Mouse (Mus musculus) liver, embryonic 14.5 days (tissue): ENCODE measurements around the gene Ankrd39. TPM values are rescaled to one million over a fixed set of nuclear protein-coding genes. Genes with fewer than 3 reads are reported as not detected.

Experiments
- ATAC-seq: fragments of 200-750 bp; cut with Nextera tagmentation; 2 replicates; pipeline ENCODE4 v1.8.0; 2017; ENCODE audit warnings: moderate number of reproducible peaks, mild to moderate bottlenecking, moderate library complexity; ENCODE audit not compliant: insufficient read depth
- DNase-seq, 3 experiments: peaks; one replicate each; pipeline ENCODE4 v3.0.0-alpha.2; 2012 to 2013; ENCODE audit warnings: low read depth in 3 of 3, low spot score in 3 of 3
- H3K27ac ChIP-seq: fragments of 300-500 bp; sonication (generic); 2 replicates; pipeline ENCODE4 v1.5.1; 2014; ENCODE audit warnings: moderate library complexity, mild to moderate bottlenecking, control low read depth, inconsistent platforms
- H3K27me3 ChIP-seq: fragments of 300-500 bp; sonication (generic); 2 replicates; pipeline ENCODE4 v1.6.1; 2014; ENCODE audit warnings: mild to moderate bottlenecking, low read length, moderate library complexity; ENCODE audit not compliant: control insufficient read depth, insufficient read depth
- H3K36me3 ChIP-seq: fragments of 300-500 bp; sonication (generic); replicated peaks from 2 replicates; pipeline ENCODE4 v1.6.1; 2014; ENCODE audit warnings: low read depth; ENCODE audit not compliant: control insufficient read depth, insufficient read depth
- H3K4me1 ChIP-seq, 2 experiments: fragments of 200-500 bp in 1 of 2; fragments of 300-500 bp in 1 of 2; sonication (generic) in 1 of 2; replicated peaks; 2 replicates each; pipeline ENCODE4 v1.6.1; 2012 to 2014; ENCODE audit warnings: antibody characterized with exemption in 1 of 2, inconsistent platforms in 1 of 2, low read length in 1 of 2; ENCODE audit not compliant: control insufficient read depth in 2 of 2, insufficient read depth in 2 of 2
- H3K4me2 ChIP-seq: fragments of 300-500 bp; sonication (generic); 2 replicates; pipeline ENCODE4 v1.6.1; 2014; ENCODE audit warnings: low read depth, mild to moderate bottlenecking, control low read depth, moderate library complexity
- H3K4me3 ChIP-seq, 2 experiments: fragments of 200-500 bp in 1 of 2; fragments of 300-500 bp in 1 of 2; sonication (generic) in 1 of 2; 2 replicates each; pipeline ENCODE4 v1.5.1; 2012 to 2014; ENCODE audit warnings: low read depth in 2 of 2, low read length in 2 of 2, mild to moderate bottlenecking in 2 of 2, control low read depth in 1 of 2, inconsistent platforms in 1 of 2, moderate library complexity in 1 of 2; ENCODE audit not compliant: insufficient read depth in 1 of 2
- H3K9ac ChIP-seq: fragments of 300-500 bp; sonication (generic); replicated peaks from 2 replicates; pipeline ENCODE4 v1.6.1; 2014; ENCODE audit warnings: mild to moderate bottlenecking, control low read depth, moderate library complexity
- H3K9me3 ChIP-seq: fragments of 300-500 bp; sonication (generic); 2 replicates; pipeline ENCODE4 v1.6.1; 2016; ENCODE audit warnings: low read length, mixed read lengths; ENCODE audit not compliant: control insufficient read depth
- CTCF ChIP-seq: IDR thresholded peaks from 2 replicates; pipeline ENCODE4 v1.5.1; 2016; ENCODE audit warnings: antibody characterized with exemption, low read depth, control low read depth
- EP300 ChIP-seq: IDR thresholded peaks from 2 replicates; pipeline ENCODE4 v1.6.1; 2016; ENCODE audit warnings: antibody characterized with exemption, low read depth
- WGBS: fragments of 180-500 bp; shearing (Covaris S2); extraction: QIAGEN DNeasy Blood & Tissue Kit; methylation state at CpG from one replicate; pipeline ENCODE4 v1.1.7; 2014; ENCODE audit not compliant: insufficient replicate concordance; 5-methylcytosine and 5-hydroxymethylcytosine counted together
- microRNA-seq: library from miRNA; unstranded; fragments of <30 nt; microRNA quantifications from one replicate; pipeline ENCODE4, GENCODE M21; 2016
- polyA plus RNA-seq, 2 experiments: library from polyadenylated mRNA; depleted of rRNA in 1 of 2; stranded (reverse) in 1 of 2; unstranded in 1 of 2; fragments of >200 nt; fragmentation: Nextera tagmentation in 1 of 2; extraction: Ambion mirVana in 1 of 2; gene quantifications; 2 replicates each; pipeline versions ENCODE4 v1.2.1 to v1.2.3; 2012 to 2014

Ankrd39 gene
- polyA plus RNA-seq, 2 experiments = 3.5 to 5.1 TPM

DNA sequence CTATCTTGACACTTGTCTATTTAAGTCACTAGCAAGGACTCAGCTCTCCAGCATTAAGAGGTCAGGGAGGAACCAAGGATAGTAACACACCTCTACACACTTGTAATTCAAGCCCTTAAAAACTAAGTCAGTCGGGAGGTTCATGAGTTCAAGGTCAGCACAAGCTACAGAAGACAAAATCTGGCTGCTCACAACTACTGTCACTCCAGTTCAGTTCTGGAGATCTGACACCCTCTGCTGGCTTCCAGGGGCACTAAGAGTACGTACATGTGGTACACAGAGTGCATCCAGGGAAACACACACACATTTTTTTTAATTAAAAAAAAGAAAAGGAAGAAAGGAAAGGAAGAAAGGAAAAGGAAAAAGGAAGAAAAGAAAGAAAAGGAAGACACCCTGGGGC is 50.5 kb downstream of the Ankrd39 start:
- H3K4me1 ChIP-seq = no peaks in the 10 kb centered on the region
- DNase-seq = no peak
- 41% methylated on average over 2 of the region's 2 CpGs for WGBS
- H3K27ac ChIP-seq = no peak overlapping the region
- H3K9ac ChIP-seq = no peak overlapping the region
- no peaks in the 10 kb centered on the region for H3K27me3 ChIP-seq
- no peak for ATAC-seq
- no peak overlapping the region for H3K4me3 ChIP-seq
- TF ChIP-seq CTCF (peak; percentile 36), EP300 (no peak)
- no peaks in the 10 kb centered on the region for H3K9me3 ChIP-seq
- no peak overlapping the region for H3K4me2 ChIP-seq
- no peaks in the 10 kb centered on the region for H3K36me3 ChIP-seq

DNA sequence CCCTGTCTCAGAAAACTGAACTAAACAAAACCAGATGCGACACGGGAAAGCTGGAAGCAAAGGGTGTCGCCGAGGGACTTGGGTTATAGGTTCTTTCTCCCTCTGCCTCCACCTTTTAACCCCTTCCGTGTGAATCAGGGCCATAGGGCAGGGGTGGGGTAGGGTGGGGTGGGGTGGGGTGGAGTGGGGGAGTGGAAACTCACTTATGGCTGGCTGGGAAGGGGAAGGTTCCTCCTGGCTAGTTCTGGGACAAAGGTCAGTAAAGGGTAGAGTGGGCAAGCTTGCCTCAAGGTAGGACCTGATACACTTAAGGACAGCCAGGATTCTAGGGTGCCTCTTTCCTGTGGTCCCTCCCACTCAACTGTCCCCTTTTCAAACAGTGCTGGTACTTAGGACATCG is 53.9 kb downstream of the Ankrd39 start:
- Histone ChIP-seq H3K4me1 (no peaks in the 10 kb centered on the region), H3K27ac (no peak overlapping the region), H3K36me3 (no peaks in the 10 kb centered on the region), H3K9ac (no peak overlapping the region), H3K4me2 (no peak overlapping the region), H3K27me3 (no peaks in the 10 kb centered on the region), H3K9me3 (no peaks in the 10 kb centered on the region), H3K4me3 (no peak overlapping the region)
- ATAC-seq (no peak), DNase-seq (no peak)
- WGBS = 80% methylated on average over 6 of the region's 6 CpGs
- TF ChIP-seq EP300 = no peak
- TF ChIP-seq CTCF = no peak

DNA sequence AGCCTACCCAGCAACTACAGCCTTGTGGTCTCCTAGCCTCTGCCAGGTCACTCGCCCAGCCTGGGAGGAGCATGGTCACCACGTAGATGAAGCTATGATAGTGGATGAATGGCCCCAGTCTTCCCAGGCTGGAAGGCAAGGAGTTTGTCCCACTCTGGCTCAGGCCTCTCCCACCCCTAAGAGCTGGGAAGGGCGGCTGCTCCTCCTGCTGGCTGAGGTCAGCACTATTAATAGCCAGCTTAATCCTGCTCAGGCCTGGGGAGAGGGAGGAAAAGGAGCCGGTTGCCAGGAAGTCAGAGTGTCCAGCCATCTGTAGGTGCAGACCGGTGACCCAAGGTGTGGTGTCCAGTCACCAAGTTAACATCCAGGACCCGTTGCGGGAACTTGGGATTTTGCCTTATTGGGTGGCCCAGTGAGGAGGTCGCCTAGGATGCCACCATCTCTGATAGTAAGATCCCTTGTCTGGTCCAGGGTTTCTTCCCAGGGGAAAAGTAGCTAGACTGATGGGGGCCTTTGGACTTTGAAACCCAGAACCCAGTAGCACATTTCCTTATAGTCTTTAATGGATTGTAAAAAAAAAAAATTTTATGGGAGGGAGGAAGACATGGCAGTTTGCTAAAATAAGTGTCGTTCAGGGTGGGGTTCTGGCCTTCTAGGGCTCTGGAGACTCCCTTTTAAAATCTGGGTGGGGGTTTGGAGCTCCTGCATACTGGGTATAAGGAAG is 54.7 kb downstream of the Ankrd39 start:
- 51% methylated on average over 9 of the region's 9 CpGs for WGBS
- Histone ChIP-seq H3K27ac (no peak overlapping the region), H3K36me3 (no peaks in the 10 kb centered on the region), H3K27me3 (no peaks in the 10 kb centered on the region), H3K9ac (no peak overlapping the region), H3K4me1 (no peaks in the 10 kb centered on the region), H3K9me3 (no peaks in the 10 kb centered on the region), H3K4me2 (no peak overlapping the region), H3K4me3 (no peak overlapping the region)
- ATAC-seq = no peak
- TF ChIP-seq CTCF = peak; percentile 56
- TF ChIP-seq EP300 = no peak
- no peak for DNase-seq

DNA sequence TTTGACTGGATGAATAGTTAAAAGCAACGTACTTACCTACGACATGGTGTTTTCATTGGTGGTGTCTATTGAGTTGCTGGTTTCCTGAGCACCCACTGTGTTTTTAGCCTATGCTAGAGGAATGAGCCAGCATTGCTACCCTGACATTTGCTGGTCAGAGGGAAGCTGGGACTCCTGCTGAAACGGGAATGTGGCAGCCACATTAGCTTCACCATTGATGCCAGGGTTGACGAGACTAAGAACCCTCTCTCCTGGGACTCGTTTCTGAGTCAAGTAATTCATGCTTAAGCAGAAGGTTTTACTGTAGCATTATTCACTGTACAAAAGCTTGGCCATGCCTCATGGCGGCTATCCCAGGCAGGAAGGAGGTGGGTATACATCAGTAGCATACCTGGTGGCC is 57.6 kb downstream of the Ankrd39 start:
- Histone ChIP-seq H3K4me1 (no peaks in the 10 kb centered on the region), H3K27ac (no peak overlapping the region), H3K9me3 (no peaks in the 10 kb centered on the region), H3K4me2 (no peak overlapping the region), H3K36me3 (no peaks in the 10 kb centered on the region), H3K9ac (no peak overlapping the region), H3K4me3 (no peak overlapping the region), H3K27me3 (no peaks in the 10 kb centered on the region)
- no peak for ATAC-seq
- DNase-seq = no peak
- no peak for TF ChIP-seq EP300
- TF ChIP-seq CTCF = no peak
- 65% methylated on average over 6 of the region's 6 CpGs for WGBS

Small RNAs within 50 kb of the gene (microRNA-seq; reads per million reads assigned to microRNA genes)
- not detected for gene Gm47280

Other genes starting within 250 kb of the Ankrd39 start
- gene Arid5a, start 239.7 kb downstream of the Ankrd39 start, polyA plus RNA-seq (2012; rRNA removed) = 0.67 and 1.1 TPM in 2 replicates
- gene Arid5a, start 239.7 kb downstream of the Ankrd39 start, polyA plus RNA-seq (2014; fragmentation: Nextera tagmentation; extraction: Ambion mirVana) = 1.2 and 1.9 TPM in 2 replicates
- gene Kansl3, start 178.3 kb downstream of the Ankrd39 start, polyA plus RNA-seq (2012; rRNA removed) = 9.2 and 10.9 TPM in 2 replicates
- gene Kansl3, start 178.3 kb downstream of the Ankrd39 start, polyA plus RNA-seq (2014; fragmentation: Nextera tagmentation; extraction: Ambion mirVana) = 7.2 and 8.6 TPM in 2 replicates
- 0.02 and 0.03 TPM in 2 replicates for gene Fer1l5, start 175.2 kb downstream of the Ankrd39 start, polyA plus RNA-seq (2012; rRNA removed)
- 0.13 and 0.15 TPM in 2 replicates for gene Fer1l5, start 175.2 kb downstream of the Ankrd39 start, polyA plus RNA-seq (2014; fragmentation: Nextera tagmentation; extraction: Ambion mirVana)
- gene Lman2l, start 102.2 kb downstream of the Ankrd39 start, polyA plus RNA-seq (2012; rRNA removed) = 4.8 and 5.5 TPM in 2 replicates
- 7.0 and 7.4 TPM in 2 replicates for gene Lman2l, start 102.2 kb downstream of the Ankrd39 start, polyA plus RNA-seq (2014; fragmentation: Nextera tagmentation; extraction: Ambion mirVana)
- gene Cnnm4, start 75.8 kb downstream of the Ankrd39 start, polyA plus RNA-seq (2012; rRNA removed) = 0.85 and 0.89 TPM in 2 replicates
- gene Cnnm4, start 75.8 kb downstream of the Ankrd39 start, polyA plus RNA-seq (2014; fragmentation: Nextera tagmentation; extraction: Ambion mirVana) = 2.1 and 2.2 TPM in 2 replicates
- gene Cnnm3, start 35.6 kb downstream of the Ankrd39 start, polyA plus RNA-seq (2012; rRNA removed) = 2.5 and 3.7 TPM in 2 replicates
- gene Cnnm3, start 35.6 kb downstream of the Ankrd39 start, polyA plus RNA-seq (2014; fragmentation: Nextera tagmentation; extraction: Ambion mirVana) = 0.86 and 1.0 TPM in 2 replicates
- gene Ankrd23, start 10.6 kb downstream of the Ankrd39 start, polyA plus RNA-seq (2012; rRNA removed) = 2.3 TPM in 2 replicates
- gene Ankrd23, start 10.6 kb downstream of the Ankrd39 start, polyA plus RNA-seq (2014; fragmentation: Nextera tagmentation; extraction: Ambion mirVana) = 0.59 and 0.80 TPM in 2 replicates
- gene Gm42417, start 8.0 kb downstream of the Ankrd39 start, polyA plus RNA-seq (2012; rRNA removed) = not detected in 2 replicates
- not detected in 2 replicates for gene Gm42417, start 8.0 kb downstream of the Ankrd39 start, polyA plus RNA-seq (2014; fragmentation: Nextera tagmentation; extraction: Ambion mirVana)
- 2.3 and 2.8 TPM in 2 replicates for gene Sema4c, start 10.9 kb upstream of the Ankrd39 start, polyA plus RNA-seq (2012; rRNA removed)
- gene Sema4c, start 10.9 kb upstream of the Ankrd39 start, polyA plus RNA-seq (2014; fragmentation: Nextera tagmentation; extraction: Ambion mirVana) = 0.25 and 0.35 TPM in 2 replicates
- 0.21 TPM in 2 replicates for gene Fam178b, start 135.7 kb upstream of the Ankrd39 start, polyA plus RNA-seq (2012; rRNA removed)
- gene Fam178b, start 135.7 kb upstream of the Ankrd39 start, polyA plus RNA-seq (2014; fragmentation: Nextera tagmentation; extraction: Ambion mirVana) = 0.27 TPM in 1 of 2 replicates, not detected in the other
- gene Cox5b, start 144.0 kb upstream of the Ankrd39 start, polyA plus RNA-seq (2012; rRNA removed) = 179 and 292 TPM in 2 replicates
- gene Cox5b, start 144.0 kb upstream of the Ankrd39 start, polyA plus RNA-seq (2014; fragmentation: Nextera tagmentation; extraction: Ambion mirVana) = 515 and 525 TPM in 2 replicates
- not detected in 2 replicates for gene 4933424G06Rik, start 162.7 kb upstream of the Ankrd39 start, polyA plus RNA-seq (2012; rRNA removed)
- not detected in 2 replicates for gene 4933424G06Rik, start 162.7 kb upstream of the Ankrd39 start, polyA plus RNA-seq (2014; fragmentation: Nextera tagmentation; extraction: Ambion mirVana)
- 20.7 and 27.5 TPM in 2 replicates for gene Actr1b, start 167.0 kb upstream of the Ankrd39 start, polyA plus RNA-seq (2012; rRNA removed)
- 21.4 and 22.2 TPM in 2 replicates for gene Actr1b, start 167.0 kb upstream of the Ankrd39 start, polyA plus RNA-seq (2014; fragmentation: Nextera tagmentation; extraction: Ambion mirVana)
- 0.04 and 0.06 TPM in 2 replicates for gene Zap70, start 214.4 kb upstream of the Ankrd39 start, polyA plus RNA-seq (2012; rRNA removed)
- gene Zap70, start 214.4 kb upstream of the Ankrd39 start, polyA plus RNA-seq (2014; fragmentation: Nextera tagmentation; extraction: Ambion mirVana) = not detected in 2 replicates